Mouse (Mus musculus) hindbrain, embryonic 11.5 days (tissue): ENCODE data around the gene Trip6. TPM values are rescaled to one million over a fixed set of nuclear protein-coding genes. Genes with fewer than 3 reads are reported as not detected.

Experiments
- ATAC-seq: fragments of 200-750 bp; cut with Nextera tagmentation; 2 replicates; pipeline ENCODE4 v1.8.0; 2017; ENCODE audit warnings: mild to moderate bottlenecking, moderate TSS enrichment, moderate library complexity; ENCODE audit not compliant: low FRiP score
- DNase-seq: peaks from one replicate; pipeline ENCODE4 v3.0.0-alpha.2; 2015; ENCODE audit warnings: low spot score
- H3K27ac ChIP-seq: fragments of 300-500 bp; sonication (generic); 2 replicates; pipeline ENCODE4 v1.5.1; 2014; ENCODE audit warnings: mild to moderate bottlenecking, low read depth, low read length
- H3K27me3 ChIP-seq: fragments of 300-500 bp; sonication (generic); 2 replicates; pipeline ENCODE4 v1.6.1; 2014; ENCODE audit warnings: mild to moderate bottlenecking, low read length, moderate library complexity, mixed read lengths; ENCODE audit not compliant: control insufficient read depth, insufficient read depth
- H3K36me3 ChIP-seq: fragments of 300-500 bp; sonication (generic); 2 replicates; pipeline ENCODE4 v1.6.1; 2014; ENCODE audit warnings: mild to moderate bottlenecking, low read length, moderate library complexity, mixed read lengths; ENCODE audit not compliant: control insufficient read depth, insufficient read depth
- H3K4me1 ChIP-seq: fragments of 300-500 bp; sonication (generic); replicated peaks from 2 replicates; pipeline ENCODE4 v1.6.1; 2014; ENCODE audit warnings: low read length, mixed read lengths; ENCODE audit not compliant: control insufficient read depth, insufficient read depth
- H3K4me2 ChIP-seq: fragments of 300-500 bp; sonication (generic); replicated peaks from 2 replicates; pipeline ENCODE4 v1.6.1; 2014; ENCODE audit warnings: mild to moderate bottlenecking, low read depth, low read length
- H3K4me3 ChIP-seq: fragments of 300-500 bp; sonication (generic); 2 replicates; pipeline ENCODE4 v1.5.1; 2014; ENCODE audit warnings: low read depth, low read length
- H3K9ac ChIP-seq: fragments of 300-500 bp; sonication (generic); 2 replicates; pipeline ENCODE4 v1.6.1; 2014; ENCODE audit warnings: low read depth, low read length
- H3K9me3 ChIP-seq: fragments of 300-500 bp; sonication (generic); 2 replicates; pipeline ENCODE4 v1.6.1; 2016; ENCODE audit warnings: low read length; ENCODE audit not compliant: control insufficient read depth
- WGBS: fragments of 180-500 bp; shearing (Covaris S2); extraction: QIAGEN DNeasy Blood & Tissue Kit; methylation state at CpG from one replicate; pipeline ENCODE4 v1.1.7; 2014; 5-methylcytosine and 5-hydroxymethylcytosine counted together
- polyA plus RNA-seq: library from polyadenylated mRNA; unstranded; fragments of >200 nt; fragmentation: Nextera tagmentation; extraction: Ambion mirVana; gene quantifications from 2 replicates; pipeline ENCODE4 v1.2.1, GENCODE M21; 2014

Gene Trip6
- polyA plus RNA-seq, 1 experiment from 2014 or later = 27.4 TPM

GRCm38 (mm10) chr5:137342407-137343012 is 28.3 kb upstream of the Trip6 start:
- ATAC-seq (no peak), DNase-seq (no peak)
- no peaks in the 10 kb centered on the region for H3K36me3 ChIP-seq
- H3K27me3 ChIP-seq = no peaks in the 10 kb centered on the region
- 80% methylated on average over 7 of the region's 7 CpGs for WGBS
- no peak overlapping the region for H3K4me2 ChIP-seq
- no peak overlapping the region for H3K27ac ChIP-seq
- no peak overlapping the region for H3K4me3 ChIP-seq
- no peaks in the 10 kb centered on the region for H3K9me3 ChIP-seq
- peaks cover 6% of the 10 kb centered on the region for H3K4me1 ChIP-seq
- H3K9ac ChIP-seq = no peak overlapping the region

- H3K9ac ChIP-seq = no peak overlapping the region
- DNase-seq = no peak
- peaks cover 6% of the 10 kb centered on the region for H3K4me1 ChIP-seq
- WGBS = 72% methylated on average over 6 of the region's 6 CpGs
- H3K9me3 ChIP-seq = no peaks in the 10 kb centered on the region
- no peak overlapping the region for H3K27ac ChIP-seq
- H3K27me3 ChIP-seq = no peaks in the 10 kb centered on the region
- no peak overlapping the region for H3K4me2 ChIP-seq
- ATAC-seq = no peak
- no peak overlapping the region for H3K4me3 ChIP-seq
- no peaks in the 10 kb centered on the region for H3K36me3 ChIP-seq
Measured at GRCm38 (mm10) chr5:137340222-137340621, 26.0 kb upstream of the Trip6 start.

GRCm38 (mm10) chr5:137339290-137339979 is 25.2 kb upstream of the Trip6 start:
- DNase-seq (peak; percentile 43), ATAC-seq (peak; percentile 48)
- no peaks in the 10 kb centered on the region for H3K27me3 ChIP-seq
- H3K9me3 ChIP-seq = no peaks in the 10 kb centered on the region
- H3K27ac ChIP-seq = peak overlapping the region; percentile 76
- peaks cover 6% of the 10 kb centered on the region for H3K4me1 ChIP-seq
- H3K9ac ChIP-seq = peak overlapping the region; percentile 64
- peak overlapping the region; percentile 36 for H3K4me3 ChIP-seq
- peak overlapping the region; percentile 77 for H3K4me2 ChIP-seq
- 11% methylated on average over 22 of the region's 22 CpGs for WGBS
- H3K36me3 ChIP-seq = no peaks in the 10 kb centered on the region

- peak; percentile 43; the same call in 1 of the 2 replicates for ATAC-seq
Measured at GRCm38 (mm10) chr5:137338663-137339289, 24.6 kb upstream of the Trip6 start.

GRCm38 (mm10) chr5:137338256-137338655 is 24.1 kb upstream of the Trip6 start:
- Histone ChIP-seq H3K4me3 (peak overlapping the region; percentile 36), H3K36me3 (no peaks in the 10 kb centered on the region), H3K9me3 (no peaks in the 10 kb centered on the region), H3K9ac (peak overlapping the region; percentile 64), H3K27me3 (no peaks in the 10 kb centered on the region), H3K4me1 (peaks cover 6% of the 10 kb centered on the region), H3K27ac (peak overlapping the region; percentile 76), H3K4me2 (peak overlapping the region; percentile 77)
- DNase-seq (peak; percentile 88), ATAC-seq (peak; percentile 81)
- under 1% methylated on average over 19 of the region's 19 CpGs for WGBS

More at GRCm38 (mm10) chr5:137338663-137339289, 24.6 kb upstream of the Trip6 start:
- peak; percentile 60 for DNase-seq
- no peaks in the 10 kb centered on the region for H3K27me3 ChIP-seq
- peak overlapping the region; percentile 36 for H3K4me3 ChIP-seq
- H3K4me1 ChIP-seq = peaks cover 6% of the 10 kb centered on the region
- H3K36me3 ChIP-seq = no peaks in the 10 kb centered on the region
- peak overlapping the region; percentile 64 for H3K9ac ChIP-seq
- H3K27ac ChIP-seq = peak overlapping the region; percentile 76
- 5% methylated on average over 11 of the region's 11 CpGs for WGBS
- H3K9me3 ChIP-seq = no peaks in the 10 kb centered on the region
- H3K4me2 ChIP-seq = peak overlapping the region; percentile 77

GRCm38 (mm10) chr5:137337190-137337589 is 23.0 kb upstream of the Trip6 start:
- Histone ChIP-seq H3K9ac (no peak overlapping the region), H3K4me1 (peaks cover 6% of the 10 kb centered on the region), H3K27ac (no peak overlapping the region), H3K4me3 (no peak overlapping the region), H3K36me3 (no peaks in the 10 kb centered on the region), H3K27me3 (no peaks in the 10 kb centered on the region), H3K9me3 (no peaks in the 10 kb centered on the region), H3K4me2 (no peak overlapping the region)
- WGBS = 60% methylated on average over 8 of the region's 8 CpGs
- DNase-seq = no peak
- no peak for ATAC-seq

GRCm38 (mm10) chr5:137335066-137335465 is 20.9 kb upstream of the Trip6 start:
- DNase-seq = no peak
- H3K9ac ChIP-seq = no peak overlapping the region
- 67% methylated on average over 6 of the region's 6 CpGs for WGBS
- H3K9me3 ChIP-seq = no peaks in the 10 kb centered on the region
- ATAC-seq = no peak
- H3K4me1 ChIP-seq = peaks cover 6% of the 10 kb centered on the region
- H3K4me2 ChIP-seq = no peak overlapping the region
- no peak overlapping the region for H3K4me3 ChIP-seq
- no peaks in the 10 kb centered on the region for H3K27me3 ChIP-seq
- no peaks in the 10 kb centered on the region for H3K36me3 ChIP-seq
- H3K27ac ChIP-seq = no peak overlapping the region

GRCm38 (mm10) chr5:137334317-137334716 is 20.1 kb upstream of the Trip6 start:
- H3K4me3 ChIP-seq = no peak overlapping the region
- no peak for DNase-seq
- no peak for ATAC-seq
- no peak overlapping the region for H3K9ac ChIP-seq
- H3K4me1 ChIP-seq = peaks cover 5% of the 10 kb centered on the region
- H3K27me3 ChIP-seq = no peaks in the 10 kb centered on the region
- H3K9me3 ChIP-seq = no peaks in the 10 kb centered on the region
- H3K4me2 ChIP-seq = 0 out of 2 replicates have a peak overlapping the region, but pooled peaks have one; percentile 93
- 58% methylated on average over 10 of the region's 10 CpGs for WGBS
- H3K36me3 ChIP-seq = no peaks in the 10 kb centered on the region
- H3K27ac ChIP-seq = no peak overlapping the region
